Mouse (Mus musculus) bone marrow, adult 2 months (tissue): Measurements from ENCODE around the gene Jph4.

Experiments
- CTCF ChIP-seq: fragments of 200-500 bp; IDR thresholded peaks from 2 replicates; pipeline ENCODE4 v1.5.1; 2011; ENCODE audit warnings: low read length, control low read depth; ENCODE audit not compliant: control insufficient read depth, insufficient read depth
- POLR2A ChIP-seq: fragments of 200-500 bp; IDR thresholded peaks from 2 replicates; pipeline ENCODE4 v1.6.1; 2011; ENCODE audit warnings: low read depth, mild to moderate bottlenecking, control low read depth, low read length, borderline replicate concordance; ENCODE audit not compliant: control insufficient read depth

GRCm38 (mm10) chr14:55106990-55107389, 9.7 kb downstream of the Jph4 start:
- TF ChIP-seq CTCF (no peak), POLR2A (no peak)
